Mouse (Mus musculus) testis, adult 2 months (tissue): Measurements from ENCODE around the gene 4921517D22Rik. TPM values are rescaled to one million over a fixed set of nuclear protein-coding genes. Genes with fewer than 3 reads are reported as not detected.
"Not testable (repeated sequence)": the region's sequence is repeated elsewhere in the genome, so short reads cannot be mapped to it uniquely, and the experiment has no call there.

ENCODE experiments used
- H3K27ac ChIP-seq: fragments of 200-500 bp; 2 replicates; pipeline ENCODE4 v1.5.1; 2012; ENCODE audit warnings: low read depth, low read length; ENCODE audit not compliant: control insufficient read depth, insufficient read depth
- H3K27me3 ChIP-seq: fragments of 200-500 bp; 2 replicates; pipeline ENCODE4 v1.6.1; 2012; ENCODE audit warnings: mild to moderate bottlenecking, low read length, moderate library complexity; ENCODE audit not compliant: control insufficient read depth, insufficient read depth
- H3K36me3 ChIP-seq: fragments of 200-500 bp; 2 replicates; pipeline ENCODE4 v1.6.1; 2012; ENCODE audit warnings: mild to moderate bottlenecking, low read length; ENCODE audit not compliant: control insufficient read depth, insufficient read depth
- H3K4me1 ChIP-seq: fragments of 200-500 bp; 2 replicates; pipeline ENCODE4 v1.6.1; 2012; ENCODE audit warnings: low read length; ENCODE audit not compliant: control insufficient read depth, insufficient read depth
- H3K4me3 ChIP-seq: fragments of 200-500 bp; 2 replicates; pipeline ENCODE4 v1.5.1; 2012; ENCODE audit warnings: low read depth, mild to moderate bottlenecking, low read length, moderate library complexity, mixed read lengths; ENCODE audit not compliant: control insufficient read depth
- CTCF ChIP-seq: fragments of 200-500 bp; IDR thresholded peaks from 2 replicates; pipeline ENCODE4 v1.5.1; 2012; ENCODE audit warnings: low read depth, mild to moderate bottlenecking, inconsistent platforms, low read length, moderate library complexity; ENCODE audit not compliant: control insufficient read depth, insufficient read depth, insufficient replicate concordance
- POLR2A ChIP-seq: fragments of 200-500 bp; IDR thresholded peaks from 2 replicates; pipeline ENCODE4 v1.6.1; 2012; ENCODE audit warnings: low read depth, mild to moderate bottlenecking, inconsistent platforms, low read length, moderate library complexity; ENCODE audit not compliant: control insufficient read depth
- polyA plus RNA-seq: library from polyadenylated mRNA; depleted of rRNA; stranded (reverse); fragments of >200 nt; gene quantifications from 2 replicates; pipeline ENCODE4 v1.2.3, GENCODE M21; 2012; rRNA removed

Gene 4921517D22Rik
- polyA plus RNA-seq: 23.4 and 24.2 TPM in 2 replicates

GRCm38 (mm10) chr13:59694008-59694407 is at the start of gene 4921517D22Rik:
Gene 4921517D22Rik (minus strand): TSS chr13:59694108.
- H3K36me3 ChIP-seq: no peaks in the 10 kb centered on the region
- H3K4me3 ChIP-seq: peak within 1 kb of the TSS; percentile 60
- no peak within 1 kb of the TSS for H3K27ac ChIP-seq
- no peak for TF ChIP-seq POLR2A
- TF ChIP-seq CTCF: no peak
- H3K4me1 ChIP-seq: no peaks in the 10 kb centered on the region
- no peaks in the 10 kb centered on the region for H3K27me3 ChIP-seq

- TF ChIP-seq CTCF: no peak
- H3K4me1 ChIP-seq: no peaks in the 10 kb centered on the region; the same call in 1 of the 2 replicates
- no peak overlapping the region for H3K27ac ChIP-seq
- no peaks in the 10 kb centered on the region for H3K27me3 ChIP-seq
- no peaks in the 10 kb centered on the region for H3K36me3 ChIP-seq
- H3K4me3 ChIP-seq: no peak overlapping the region; the same call in 1 of the 2 replicates
Observed at GRCm38 (mm10) chr13:59741697-59742096, 47.8 kb upstream of the 4921517D22Rik start.

GRCm38 (mm10) chr13:59741096-59741495 is 47.2 kb upstream of the 4921517D22Rik start:
- Histone ChIP-seq H3K27ac (no peak overlapping the region), H3K36me3 (no peaks in the 10 kb centered on the region), H3K4me1 (no peaks in the 10 kb centered on the region; the same call in 1 of the 2 replicates), H3K27me3 (no peaks in the 10 kb centered on the region), H3K4me3 (no peak overlapping the region)
- TF ChIP-seq POLR2A (no peak), CTCF (no peak)

- H3K27me3 ChIP-seq: no peaks in the 10 kb centered on the region
- no peaks in the 10 kb centered on the region; the same call in 1 of the 2 replicates for H3K4me1 ChIP-seq
- H3K27ac ChIP-seq: no peak overlapping the region
- no peak for TF ChIP-seq CTCF
- no peak; the same call in 1 of the 2 replicates for TF ChIP-seq POLR2A
- H3K4me3 ChIP-seq: no peak overlapping the region
- no peaks in the 10 kb centered on the region for H3K36me3 ChIP-seq
Observed at GRCm38 (mm10) chr13:59739397-59739796, 45.5 kb upstream of the 4921517D22Rik start.

- Histone ChIP-seq H3K36me3 (no peaks in the 10 kb centered on the region), H3K27ac (no peak overlapping the region), H3K4me3 (no peak overlapping the region), H3K27me3 (no peaks in the 10 kb centered on the region), H3K4me1 (no peaks in the 10 kb centered on the region; the same call in 1 of the 2 replicates)
- no peak for TF ChIP-seq POLR2A
- TF ChIP-seq CTCF: no peak
Observed at GRCm38 (mm10) chr13:59738455-59738854, 44.5 kb upstream of the 4921517D22Rik start.

- H3K27me3 ChIP-seq: no peaks in the 10 kb centered on the region
- no peaks in the 10 kb centered on the region for H3K4me1 ChIP-seq
- H3K4me3 ChIP-seq: peak overlapping the region; percentile 58
- no peak for TF ChIP-seq POLR2A
- TF ChIP-seq CTCF: no peak
- H3K27ac ChIP-seq: no peak overlapping the region
- no peaks in the 10 kb centered on the region for H3K36me3 ChIP-seq
Observed at GRCm38 (mm10) chr13:59735190-59735589, 41.3 kb upstream of the 4921517D22Rik start.

GRCm38 (mm10) chr13:59734347-59734746 is 40.4 kb upstream of the 4921517D22Rik start:
- not testable (repeated sequence) for H3K27me3 ChIP-seq, H3K4me1 ChIP-seq, H3K27ac ChIP-seq, H3K36me3 ChIP-seq
- H3K4me3 ChIP-seq: peak overlapping the region; percentile 70

GRCm38 (mm10) chr13:59733936-59734335 is 40.0 kb upstream of the 4921517D22Rik start:
- no peaks in the 10 kb centered on the region for H3K36me3 ChIP-seq
- H3K4me1 ChIP-seq: no peaks in the 10 kb centered on the region
- H3K27me3 ChIP-seq: no peaks in the 10 kb centered on the region
- H3K4me3 ChIP-seq: peak overlapping the region; percentile 67
- H3K27ac ChIP-seq: peak overlapping the region; percentile 52; the same call in 1 of the 2 replicates
- no peak for TF ChIP-seq POLR2A
- no peak for TF ChIP-seq CTCF
